Mouse (Mus musculus) Muller cell, postnatal 12 days (primary cell): ENCODE results near the gene Tbxas1.
A peak's percentile ranks its signal among the peaks of the same experiment; 100 is the strongest.

ENCODE experiments used
- DNase-seq: peaks from one replicate; pipeline ENCODE4 v3.0.0-alpha.2; 2015; ENCODE audit errors: inconsistent ontology term

Gene Tbxas1

DNA sequence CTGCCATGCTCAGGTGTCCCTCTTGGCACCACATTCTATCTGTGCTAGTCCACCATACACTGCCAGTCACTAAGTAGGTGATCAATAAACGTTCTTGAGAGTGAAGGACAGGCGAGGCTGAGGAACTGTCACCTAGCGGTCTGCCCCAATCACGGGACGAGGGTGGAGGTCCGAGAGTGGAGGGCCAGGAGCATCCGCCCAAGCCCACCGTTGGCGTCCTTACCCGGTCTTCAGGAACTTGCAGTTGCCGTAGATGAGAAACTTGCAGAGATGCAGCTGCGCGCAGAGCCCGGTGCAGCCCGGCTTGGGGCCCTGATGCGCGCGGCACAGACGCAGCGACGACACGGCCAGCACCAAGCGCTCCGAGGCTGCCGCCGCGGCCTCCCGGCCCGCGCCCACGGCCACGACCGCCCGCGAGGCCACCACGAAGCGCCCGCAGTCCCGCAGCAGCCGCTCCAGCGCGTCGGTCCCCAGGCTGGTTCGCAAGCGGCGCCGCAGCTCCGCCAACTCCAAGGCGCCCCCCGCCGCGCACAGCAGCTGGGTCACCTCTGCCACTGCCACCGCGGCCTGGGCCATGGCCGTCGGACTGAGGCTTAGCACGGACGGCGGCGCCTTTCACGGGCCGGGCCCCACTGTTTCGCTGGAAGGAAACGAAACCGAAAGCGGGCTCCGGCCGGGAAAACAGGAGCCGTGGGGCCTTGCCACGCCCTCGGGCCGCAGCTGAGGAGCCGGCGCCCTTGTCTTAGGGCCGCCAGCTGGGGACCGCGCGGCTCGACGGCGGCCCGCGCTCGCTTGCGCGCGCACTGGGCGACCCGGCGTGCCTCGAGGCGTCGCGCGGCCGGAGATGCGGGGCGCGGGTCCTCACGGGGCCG lies 242.6 kb downstream of the Tbxas1 start, which contains the start of gene Parp12:
TSS of gene Parp12 (minus strand) at position 766 of the 872 bp plus-strand sequence.
- DNase-seq, result peak; percentile 86

DNA sequence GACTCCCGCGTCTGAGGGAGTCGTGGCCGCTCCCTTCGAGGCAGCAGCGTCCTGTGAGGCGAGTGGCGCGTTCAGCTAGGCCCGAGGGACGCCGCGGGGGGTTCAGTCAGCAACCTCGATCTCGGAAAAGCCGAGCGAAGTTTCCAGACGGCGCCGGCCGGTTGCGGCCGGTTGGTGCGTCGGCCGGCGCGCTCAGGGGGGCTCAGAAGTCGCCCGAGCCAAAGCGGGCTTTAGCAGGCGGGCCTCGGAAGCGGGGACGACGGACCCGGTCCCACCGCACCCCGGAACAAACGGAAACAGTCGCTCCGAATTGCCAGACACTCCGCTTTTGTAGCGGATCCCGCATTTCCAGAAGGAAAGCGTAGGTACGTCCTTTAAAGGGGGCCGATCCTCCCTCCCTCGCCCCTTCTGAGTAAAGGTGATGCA lies 243.3 kb downstream of the Tbxas1 start:
- no peak for DNase-seq

DNA sequence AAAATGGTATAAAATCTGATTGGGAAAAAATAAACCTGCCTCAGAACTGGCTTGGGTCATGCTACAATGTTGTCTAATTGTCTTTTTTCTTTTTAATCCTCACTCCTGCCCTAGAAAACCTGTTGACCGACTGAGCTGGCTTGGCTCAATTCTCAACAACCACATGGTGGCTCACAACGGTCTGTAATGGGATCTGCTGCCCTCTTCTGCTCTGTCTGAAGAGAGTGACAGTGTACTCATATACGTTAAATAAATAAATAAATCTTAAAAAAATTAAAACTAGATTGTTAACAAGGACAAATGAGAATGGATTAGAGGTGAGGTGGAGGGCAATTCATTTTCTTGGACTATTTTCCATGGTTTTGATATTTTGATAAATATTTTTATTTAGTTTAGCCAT lies 245.5 kb downstream of the Tbxas1 start:
- DNase-seq, result no peak

DNA sequence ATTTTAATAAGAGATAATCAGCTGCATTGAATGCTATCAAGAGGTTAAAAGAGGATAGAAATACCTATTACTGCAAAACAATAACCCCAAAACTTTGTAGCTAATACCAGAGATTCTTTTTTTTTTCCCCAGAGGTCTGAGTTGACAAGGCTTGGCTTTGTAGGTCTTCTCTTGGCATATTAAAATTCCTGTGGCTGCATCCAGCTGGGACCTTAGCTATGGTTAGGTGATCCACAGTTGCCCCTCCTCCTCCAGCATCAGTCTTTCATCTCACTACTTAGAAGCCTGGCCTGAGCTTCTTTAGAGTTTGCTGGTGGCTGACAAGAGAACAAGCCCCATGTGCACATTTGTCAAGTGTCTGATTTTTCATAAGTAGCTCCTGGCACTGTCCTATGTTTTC lies 249.5 kb downstream of the Tbxas1 start:
- peak; percentile 68 for DNase-seq

DNA sequence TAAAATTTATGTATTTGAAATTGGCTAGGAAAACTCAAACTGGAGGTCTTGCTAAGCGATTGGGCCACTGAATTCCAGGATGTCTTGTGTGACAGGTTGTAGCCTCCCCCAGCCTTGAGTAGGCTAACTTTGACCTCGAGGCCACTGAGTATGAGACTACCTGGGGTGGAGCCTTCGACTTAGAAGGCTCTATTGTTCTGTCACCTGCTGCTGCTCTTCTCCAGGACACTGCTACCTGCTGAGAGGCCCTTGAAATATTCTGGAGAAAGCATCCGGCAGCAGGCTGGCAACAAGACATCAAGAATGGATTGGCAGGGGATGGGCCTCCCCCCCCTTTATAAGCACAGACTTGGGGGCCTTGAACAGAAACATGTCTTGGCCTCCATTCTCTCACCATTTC lies 256.3 kb downstream of the Tbxas1 start:
- DNase-seq, result no peak

DNA sequence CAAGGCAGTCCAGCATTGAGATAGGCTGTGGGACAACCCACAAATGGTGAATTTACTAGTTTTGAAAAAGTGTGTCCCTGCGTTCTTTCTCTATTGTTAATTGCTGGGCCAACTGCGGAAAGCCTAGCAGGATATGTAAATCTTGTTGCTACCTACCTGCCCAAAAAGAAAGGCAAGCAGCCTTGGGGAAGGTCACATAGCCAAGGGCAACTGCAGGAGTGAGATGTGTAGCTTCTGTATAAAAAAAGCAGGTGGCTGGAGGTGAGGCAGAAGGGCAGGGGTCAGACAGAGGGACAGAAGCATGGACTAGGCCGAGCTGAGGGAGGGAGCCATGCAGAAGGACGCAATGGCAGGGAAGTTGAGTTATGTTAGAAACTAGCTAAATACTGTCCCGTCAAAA lies 257.4 kb downstream of the Tbxas1 start:
- no peak for DNase-seq
